ENCODE assay signal across 7 mouse cellular contexts in genomic region chr12:17267316-17267715, GRCm38 (mm10). TPM values are rescaled to one million over a fixed set of nuclear protein-coding genes. Genes with fewer than 3 reads are reported as not detected.
DNase-seq lines count a peak whose midpoint lies in the region; ATAC-seq and TF ChIP-seq lines count a peak whose summit lies in the region.

No protein-coding gene starts in this region.

- TF ChIP-seq EP300 in stomach, postnatal 0 days (optimal IDR thresholded peaks at IDR 0.05): no peak

- H3K27me3 ChIP-seq in forebrain, postnatal 0 days (ENCODE audit: insufficient read depth, low read length): no peaks in the 10 kb centered on the region
- H3K27me3 ChIP-seq in liver, adult 2 months (ENCODE audit: control insufficient read depth, insufficient read depth, low read length): no peaks in the 10 kb centered on the region
- no peaks in the 10 kb centered on the region for H3K27me3 ChIP-seq in stomach, postnatal 0 days (ENCODE audit: control insufficient read depth, insufficient read depth, low read length)

- peaks cover 12% of the 10 kb centered on the region for H3K4me1 ChIP-seq in forebrain, postnatal 0 days (ENCODE audit: insufficient read depth)
- H3K4me1 ChIP-seq in liver, adult 2 months (ENCODE audit: control insufficient read depth, insufficient read depth, low read length): peaks cover 23% of the 10 kb centered on the region
- H3K4me1 ChIP-seq in stomach, postnatal 0 days (replicated peaks; ENCODE audit: control insufficient read depth, insufficient read depth): peaks cover 4% of the 10 kb centered on the region; the same call in 1 of the 2 replicates

- H3K27ac ChIP-seq in left cerebral cortex, adult 2 months: peak overlapping the region; percentile 93; the same call in 1 of the 2 replicates
- H3K27ac ChIP-seq in forebrain, postnatal 0 days (ENCODE audit: low read depth, low read length): peak overlapping the region; percentile 84
- H3K27ac ChIP-seq in liver, adult 2 months (replicated peaks; ENCODE audit: insufficient read depth, low read depth, low read length): no peak overlapping the region
- H3K27ac ChIP-seq in stomach, postnatal 0 days (replicated peaks): no peak overlapping the region

- 4% methylated on average over 4 of the region's 4 CpGs for WGBS in forebrain, postnatal 0 days
- 6% methylated on average over 4 of the region's 4 CpGs for WGBS in liver, adult 2 months
- 8% methylated on average over 4 of the region's 4 CpGs for WGBS in stomach, postnatal 0 days

- H3K9ac ChIP-seq in forebrain, postnatal 0 days: peak overlapping the region; percentile 86
- peak overlapping the region; percentile 42; the same call in 1 of the 2 replicates for H3K9ac ChIP-seq in liver, adult 2 months (ENCODE audit: low read depth, low read length)
- H3K9ac ChIP-seq in stomach, postnatal 0 days (ENCODE audit: low read length): peak overlapping the region; percentile 86

- H3K79me2 ChIP-seq in liver, adult 2 months (ENCODE audit: control insufficient read depth, insufficient read depth, low read length): peaks cover 16% of the 10 kb centered on the region; the same call in 1 of the 2 replicates

- peak overlapping the region; percentile 92 for H3K4me3 ChIP-seq in left cerebral cortex, adult 2 months
- H3K4me3 ChIP-seq in forebrain, postnatal 0 days (ENCODE audit: low read depth, low read length): peak overlapping the region; percentile 90
- H3K4me3 ChIP-seq in liver, adult 2 months (ENCODE audit: insufficient read depth, low read depth, low read length): peak overlapping the region; percentile 88
- H3K4me3 ChIP-seq in stomach, postnatal 0 days (ENCODE audit: low read depth, low read length): peak overlapping the region; percentile 92

- peak overlapping the region; percentile 56 for H3K4me2 ChIP-seq in forebrain, postnatal 0 days (ENCODE audit: low read depth)
- H3K4me2 ChIP-seq in stomach, postnatal 0 days (replicated peaks; ENCODE audit: low read depth): peak overlapping the region; percentile 66

- peaks cover 23% of the 10 kb centered on the region for H3K36me3 ChIP-seq in forebrain, postnatal 0 days (ENCODE audit: insufficient read depth)
- peaks cover 23% of the 10 kb centered on the region for H3K36me3 ChIP-seq in liver, adult 2 months (ENCODE audit: control insufficient read depth, insufficient read depth, low read length)
- peaks cover 14% of the 10 kb centered on the region; the same call in 1 of the 2 replicates for H3K36me3 ChIP-seq in stomach, postnatal 0 days (ENCODE audit: control insufficient read depth, insufficient read depth, low read length)

- TF ChIP-seq CTCF in left cerebral cortex, adult 2 months (IDR thresholded peaks at IDR 0.05): no peak
- TF ChIP-seq CTCF in forebrain, postnatal 0 days (IDR thresholded peaks at IDR 0.05; ENCODE audit: low read depth): no peak
- no peak for TF ChIP-seq CTCF in liver, adult 2 months (IDR thresholded peaks at IDR 0.05; ENCODE audit: low read depth, low read length)
- no peak for TF ChIP-seq CTCF in stomach, postnatal 0 days (IDR thresholded peaks at IDR 0.05; ENCODE audit: low read depth)

- intact Hi-C loops in left cerebral cortex, adult 2 months (cut with DNase I): loop anchor here (2.0 to 5.0 kb wide), 2 partner anchors 81 to 455 kb away; partner anchors contain the start of genes E2f6 and Nol10

- peak; percentile 16 for ATAC-seq in forebrain, postnatal 0 days
- ATAC-seq in stomach, postnatal 0 days (ENCODE audit: low FRiP score, low TSS enrichment): no peak

- no peak for TF ChIP-seq POLR2A in liver, adult 2 months (IDR thresholded peaks at IDR 0.05; ENCODE audit: extremely low read depth, insufficient read depth, low read length)

- H3K9me3 ChIP-seq in forebrain, postnatal 0 days (ENCODE audit: low read length): no peaks in the 10 kb centered on the region
- no peaks in the 10 kb centered on the region for H3K9me3 ChIP-seq in stomach, postnatal 0 days (ENCODE audit: control insufficient read depth, low read length)

- DNase-seq in left cerebral cortex, adult 2 months (ENCODE audit: extremely low spot score in 1 of 2, low spot score in 2 of 2): no peak
- DNase-seq in left cerebral cortex, adult 11 months (ENCODE audit: low spot score): no peak
- peak; percentile 74 for DNase-seq in brain, adult 2 months (ENCODE audit: low read depth, low spot score)
- peak; percentile 79 for DNase-seq in forebrain, postnatal 0 days
- DNase-seq in liver, adult 2 months (ENCODE audit: extremely low read depth, low read depth, low spot score): peak; percentile 17
- DNase-seq in stomach, postnatal 0 days (ENCODE audit: low spot score): peak; percentile 27
- DNase-seq in urinary bladder, postnatal 10 days (ENCODE audit: low spot score): no peak

RNA-seq across cellular contexts. Expression of gene Pdia6, which starts 1.0 kb away (rescaled TPM):
- total RNA-seq in left cerebral cortex, adult 2 months (2021): 100 to 1,000 TPM; 137 to 144 TPM
- total RNA-seq in forebrain, postnatal 0 days (2014; rRNA removed): 152 and 182 TPM in 2 replicates
- 223 and 247 TPM in 2 replicates for polyA plus RNA-seq in forebrain, postnatal 0 days (2015; fragmentation: Nextera tagmentation; extraction: Ambion mirVana)
- 224 and 226 TPM in 2 replicates for total RNA-seq in liver, adult 2 months (2014; rRNA removed)
- polyA plus RNA-seq in liver, adult 2 months (2012; rRNA removed): 89.1 and 95.4 TPM in 2 replicates
- polyA plus RNA-seq in stomach, postnatal 0 days (2015; fragmentation: Nextera tagmentation; extraction: Ambion mirVana): 353 and 375 TPM in 2 replicates

Comparison
In these comparisons a context has a peak if more than half of its experiments do, and no peak if none do; other contexts are left out.
1. DNase-seq: peak in brain, adult 2 months (single experiment), forebrain, postnatal 0 days (single experiment), liver, adult 2 months (single experiment) and stomach, postnatal 0 days (single experiment); none in left cerebral cortex, adult 2 months (0 of 2), left cerebral cortex, adult 11 months (single experiment) and urinary bladder, postnatal 10 days (single experiment).
2. H3K27ac ChIP-seq: peak in left cerebral cortex, adult 2 months (single experiment) and forebrain, postnatal 0 days (single experiment); none in liver, adult 2 months (single experiment) and stomach, postnatal 0 days (single experiment).
3. Peak in every context shown above with its lines, with median percentiles within 50 percentile points of each other: H3K4me3 ChIP-seq and H3K9ac ChIP-seq.